Mouse (Mus musculus) CD8-positive naive resting alpha-beta T cell, adult 2 months (primary cell): Measurements from ENCODE around the gene Pgd.
A peak's percentile ranks its signal among the peaks of the same experiment; 100 is the strongest.
"Not testable (repeated sequence)": the region's sequence is repeated elsewhere in the genome, so short reads cannot be mapped to it uniquely, and the experiment has no call there.

ENCODE experiments used
- DNase-seq, 2 experiments: peaks; one replicate each; pipeline ENCODE4 v3.0.0; 2022; ENCODE audit warnings: low read depth in 2 of 2, low spot score in 2 of 2

Pgd gene

GRCm38 (mm10) chr4:149136116-149136850 is 30.3 kb downstream of the Pgd start:
- no peak for DNase-seq

- no peak for DNase-seq
These were observed 33.2 kb downstream of the Pgd start for GRCm38 (mm10) chr4:149133395-149133794.

GRCm38 (mm10) chr4:149131789-149132565 is 34.6 kb downstream of the Pgd start:
- no peak for DNase-seq

GRCm38 (mm10) chr4:149131021-149131752 is 35.4 kb downstream of the Pgd start:
- no peak for DNase-seq

GRCm38 (mm10) chr4:149128467-149128866 is 38.1 kb downstream of the Pgd start:
- DNase-seq = no peak

- DNase-seq = no peak
These were observed 39.9 kb downstream of the Pgd start, which contains the start of gene Cort for GRCm38 (mm10) chr4:149126663-149127062. Gene Cort (minus strand): TSS chr4:149126763.

- DNase-seq = no peak
These were observed 40.5 kb downstream of the Pgd start for GRCm38 (mm10) chr4:149126115-149126509.

GRCm38 (mm10) chr4:149125341-149126114 is 41.0 kb downstream of the Pgd start:
- DNase-seq = no peak

GRCm38 (mm10) chr4:149123432-149123831 is 43.1 kb downstream of the Pgd start:
- no peak for DNase-seq

- DNase-seq = not testable (repeated sequence)
These were observed 46.5 kb downstream of the Pgd start for GRCm38 (mm10) chr4:149119978-149120562.

- DNase-seq = peak; percentile 76 to 85
These were observed 62.6 kb downstream of the Pgd start, which contains the start of gene Dffa for GRCm38 (mm10) chr4:149103875-149104561. Gene Dffa (plus strand): TSS chr4:149104146.

- DNase-seq = no peak
These were observed 65.1 kb downstream of the Pgd start for GRCm38 (mm10) chr4:149101456-149101855.

- DNase-seq = not testable (repeated sequence)
These were observed 66.1 kb downstream of the Pgd start for GRCm38 (mm10) chr4:149100449-149100848.
